Mouse (Mus musculus) adrenal gland (tissue): ENCODE results near the gene Ikbip.

ENCODE experiments used
- intact Hi-C: fragments of 180-260 bp; cut with DNase I; formaldehyde crosslinking; loops from one replicate; pipeline ENCODE4 v1.15.1; 2025

Ikbip gene

GRCm38 (mm10) chr10:91145413-91145812 lies 62.7 kb downstream of the Ikbip start:
- intact Hi-C loops, result no loop called here
